Mouse (Mus musculus) testis, adult 2 months (tissue): Measurements from ENCODE around the gene Ncaph2.

Experiments used
- CTCF ChIP-seq: fragments of 200-500 bp; IDR thresholded peaks from 2 replicates; pipeline ENCODE4 v1.5.1; 2012; ENCODE audit warnings: low read depth, mild to moderate bottlenecking, inconsistent platforms, low read length, moderate library complexity; ENCODE audit not compliant: control insufficient read depth, insufficient read depth, insufficient replicate concordance
- POLR2A ChIP-seq: fragments of 200-500 bp; IDR thresholded peaks from 2 replicates; pipeline ENCODE4 v1.6.1; 2012; ENCODE audit warnings: low read depth, mild to moderate bottlenecking, inconsistent platforms, low read length, moderate library complexity; ENCODE audit not compliant: control insufficient read depth

GRCm38 (mm10) chr15:89315190-89315731 is 40.3 kb upstream of the Ncaph2 start, which contains the start of gene Sbf1:
- TF ChIP-seq CTCF: no peak
- TF ChIP-seq POLR2A: peak; percentile 86
